Mouse (Mus musculus) C2C12 (cell line): ENCODE results near the gene Eef1akmt4.

Source experiments
- CEBPB ChIP-seq: IDR thresholded peaks from one replicate; pipeline ENCODE4 v1.6.1; 2011; ENCODE audit warnings: low read depth, mild to moderate bottlenecking, control low read depth, moderate library complexity
- CTCF ChIP-seq: IDR thresholded peaks from one replicate; pipeline ENCODE4 v1.5.1; 2011; ENCODE audit not compliant: control insufficient read depth, insufficient read depth, insufficient read length
- MAX ChIP-seq: IDR thresholded peaks from one replicate; pipeline ENCODE4 v1.6.1; 2011; ENCODE audit warnings: mild to moderate bottlenecking, control low read depth
- MYOD1 ChIP-seq: IDR thresholded peaks from one replicate; pipeline ENCODE4 v1.6.1; 2011; ENCODE audit warnings: low read depth; ENCODE audit not compliant: control insufficient read depth, insufficient read length

DNA sequence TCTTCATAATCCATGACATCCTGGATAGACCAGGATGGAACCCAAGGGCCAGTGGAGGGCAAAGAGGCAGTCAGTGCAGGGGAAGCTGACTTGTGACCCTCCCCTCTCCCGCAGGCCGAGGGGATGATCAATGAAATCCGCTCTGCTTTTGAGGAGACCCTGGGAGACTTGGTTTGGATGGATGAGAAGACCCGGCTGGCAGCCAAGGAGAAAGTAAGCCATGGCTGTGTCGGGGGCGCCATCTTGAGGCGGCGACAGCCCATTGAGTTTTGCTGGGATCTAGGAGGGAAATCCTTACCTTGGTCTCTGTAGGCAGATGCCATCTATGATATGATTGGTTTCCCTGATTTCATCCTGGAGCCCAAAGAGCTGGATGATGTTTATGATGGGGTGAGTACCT lies 30.8 kb downstream of the Eef1akmt4 start:
- TF ChIP-seq CTCF (peak; percentile 75), MYOD1 (no peak), CEBPB (no peak), MAX (no peak)
